Mouse (Mus musculus) kidney, adult 2 months (tissue): ENCODE results near the gene Pmel.

ENCODE experiments used
- CTCF ChIP-seq: fragments of 200-500 bp; conservative IDR thresholded peaks from 2 replicates; pipeline ENCODE4 v1.5.1; 2011; ENCODE audit warnings: low read depth, mild to moderate bottlenecking, control low read depth, low read length, moderate library complexity, mixed read lengths; ENCODE audit not compliant: insufficient read depth, insufficient read length
- POLR2A ChIP-seq: fragments of 200-500 bp; IDR thresholded peaks from one replicate; pipeline ENCODE4 v1.6.1; 2011; ENCODE audit warnings: low read depth, low read length, control low read depth

DNA sequence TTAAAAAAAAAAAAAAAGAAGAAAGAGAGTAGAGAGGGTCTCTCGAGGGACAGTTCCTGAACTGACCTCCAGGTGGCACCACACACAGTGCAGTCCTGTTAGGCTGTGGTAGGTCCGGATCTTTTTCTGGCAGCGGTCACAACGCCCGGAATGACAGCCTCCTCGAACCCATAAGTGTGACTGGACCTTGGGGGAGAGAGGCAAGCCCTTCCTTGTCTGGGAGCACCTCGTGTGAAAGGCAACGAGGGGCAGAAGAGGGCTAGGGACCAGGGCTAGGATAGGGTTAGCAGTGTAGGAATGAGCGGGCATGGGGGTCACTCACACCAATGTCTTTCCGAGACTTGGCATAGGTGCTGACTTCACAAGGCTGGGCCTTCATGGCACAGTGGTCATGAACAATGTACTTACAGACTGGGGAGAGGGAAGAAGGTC is 27.0 kb downstream of the Pmel start:
- TF ChIP-seq POLR2A (no peak), CTCF (peak; percentile 81)
